Mouse (Mus musculus) lung, postnatal 0 days (tissue): ENCODE data around the gene Grcc10. TPM values are rescaled to one million over a fixed set of nuclear protein-coding genes. Genes with fewer than 3 reads are reported as not detected.

Source experiments
- ATAC-seq: fragments of 200-750 bp; cut with Nextera tagmentation; 2 replicates; pipeline ENCODE4 v1.8.0; 2017; ENCODE audit warnings: moderate library complexity
- DNase-seq: peaks from one replicate; pipeline ENCODE4 v3.0.0-alpha.2; 2016; ENCODE audit warnings: low spot score
- H3K27ac ChIP-seq: fragments of 300-500 bp; sonication (generic); 2 replicates; pipeline ENCODE4 v1.5.1; 2014; ENCODE audit warnings: antibody characterized with exemption, mild to moderate bottlenecking, low read length, mixed read lengths
- H3K27me3 ChIP-seq: fragments of 300-500 bp; sonication (generic); replicated peaks from 2 replicates; pipeline ENCODE4 v1.6.1; 2014; ENCODE audit warnings: low read length, mixed read lengths; ENCODE audit not compliant: insufficient read depth
- H3K36me3 ChIP-seq: fragments of 300-500 bp; sonication (generic); 2 replicates; pipeline ENCODE4 v1.6.1; 2014; ENCODE audit warnings: low read length, mixed read lengths; ENCODE audit not compliant: insufficient read depth
- H3K4me1 ChIP-seq: fragments of 300-500 bp; sonication (generic); 2 replicates; pipeline ENCODE4 v1.6.1; 2014; ENCODE audit warnings: antibody characterized with exemption, low read depth, low read length, mixed read lengths; ENCODE audit not compliant: insufficient read depth
- H3K4me2 ChIP-seq: fragments of 300-500 bp; sonication (generic); replicated peaks from 2 replicates; pipeline ENCODE4 v1.6.1; 2014; ENCODE audit warnings: low read depth, mild to moderate bottlenecking, low read length, moderate library complexity, mixed read lengths
- H3K4me3 ChIP-seq: fragments of 300-500 bp; sonication (generic); 2 replicates; pipeline ENCODE4 v1.5.1; 2014; ENCODE audit warnings: low read depth, low read length
- H3K9ac ChIP-seq: fragments of 300-500 bp; sonication (generic); replicated peaks from 2 replicates; pipeline ENCODE4 v1.6.1; 2014; ENCODE audit warnings: low read depth, mild to moderate bottlenecking
- H3K9me3 ChIP-seq: fragments of 300-500 bp; sonication (generic); 2 replicates; pipeline ENCODE4 v1.6.1; 2016; ENCODE audit warnings: low read length, mixed read lengths
- CTCF ChIP-seq: IDR thresholded peaks from 2 replicates; pipeline ENCODE4 v1.5.1; 2016; ENCODE audit warnings: antibody characterized with exemption, mild to moderate bottlenecking
- EP300 ChIP-seq: IDR thresholded peaks from 2 replicates; pipeline ENCODE4 v1.6.1; 2016; ENCODE audit warnings: antibody characterized with exemption, mild to moderate bottlenecking, control low read depth
- WGBS: fragments of 180-500 bp; shearing (Covaris S2); extraction: QIAGEN DNeasy Blood & Tissue Kit; methylation state at CpG from one replicate; pipeline ENCODE4 v1.1.7; 2014; 5-methylcytosine and 5-hydroxymethylcytosine counted together
- polyA plus RNA-seq: library from polyadenylated mRNA; unstranded; fragments of >200 nt; fragmentation: Nextera tagmentation; extraction: Ambion mirVana; gene quantifications from 2 replicates; pipeline ENCODE4 v1.2.1, GENCODE M21; 2015

Grcc10 gene
- polyA plus RNA-seq, 1 experiment from 2014 or later: 332 TPM

DNA sequence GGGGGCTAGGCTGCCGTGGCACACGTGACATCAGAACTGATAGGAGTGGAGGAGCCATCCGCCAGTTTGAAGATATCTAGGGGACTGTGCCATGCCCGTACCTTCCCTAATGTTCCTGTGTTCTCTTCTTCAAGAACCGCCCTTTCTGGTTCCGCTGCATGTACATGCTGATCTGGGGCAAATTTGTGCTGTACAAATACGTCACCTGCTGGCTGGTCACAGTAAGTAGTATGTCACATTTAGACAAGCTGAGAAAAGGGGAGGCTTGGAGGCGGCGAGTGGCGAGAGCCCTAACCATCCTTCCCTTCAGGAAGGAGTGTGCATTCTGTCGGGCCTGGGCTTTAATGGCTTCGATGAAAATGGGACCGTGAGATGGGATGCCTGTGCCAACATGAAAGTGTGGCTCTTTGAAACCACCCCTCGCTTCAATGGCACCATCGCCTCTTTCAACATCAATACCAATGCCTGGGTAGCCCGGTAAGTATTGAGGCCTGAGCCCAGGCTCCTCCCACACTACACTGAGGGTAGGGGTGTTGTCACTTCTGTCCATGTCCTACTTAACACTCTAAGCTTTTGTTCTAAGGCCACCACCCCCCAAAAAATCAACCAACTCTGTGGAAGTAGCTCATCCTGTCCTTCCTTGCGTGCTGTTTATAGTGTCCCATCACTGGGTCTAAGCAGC is 38.9 kb downstream of the Grcc10 start:
- 92% methylated on average over 17 of the region's 17 CpGs for WGBS
- H3K27ac ChIP-seq: no peak overlapping the region
- no peak for TF ChIP-seq EP300
- TF ChIP-seq CTCF: peak; percentile 55
- no peak overlapping the region for H3K4me3 ChIP-seq
- no peak overlapping the region for H3K9ac ChIP-seq
- no peak overlapping the region for H3K4me2 ChIP-seq
- H3K4me1 ChIP-seq: no peaks in the 10 kb centered on the region
- DNase-seq (no peak), ATAC-seq (no peak)
- no peaks in the 10 kb centered on the region for H3K9me3 ChIP-seq
- H3K36me3 ChIP-seq: peaks cover 36% of the 10 kb centered on the region
- no peaks in the 10 kb centered on the region for H3K27me3 ChIP-seq

GRCm38 (mm10) chr6:124701338-124701737 is 39.8 kb downstream of the Grcc10 start:
- H3K36me3 ChIP-seq: peaks cover 36% of the 10 kb centered on the region
- H3K4me3 ChIP-seq: no peak overlapping the region
- no peak for TF ChIP-seq EP300
- peak; percentile 44 for TF ChIP-seq CTCF
- ATAC-seq: no peak
- H3K27ac ChIP-seq: no peak overlapping the region
- DNase-seq: no peak
- H3K4me2 ChIP-seq: no peak overlapping the region
- no peaks in the 10 kb centered on the region for H3K27me3 ChIP-seq
- H3K4me1 ChIP-seq: no peaks in the 10 kb centered on the region
- 77% methylated on average over 8 of the region's 8 CpGs for WGBS
- no peak overlapping the region for H3K9ac ChIP-seq
- H3K9me3 ChIP-seq: no peaks in the 10 kb centered on the region

DNA sequence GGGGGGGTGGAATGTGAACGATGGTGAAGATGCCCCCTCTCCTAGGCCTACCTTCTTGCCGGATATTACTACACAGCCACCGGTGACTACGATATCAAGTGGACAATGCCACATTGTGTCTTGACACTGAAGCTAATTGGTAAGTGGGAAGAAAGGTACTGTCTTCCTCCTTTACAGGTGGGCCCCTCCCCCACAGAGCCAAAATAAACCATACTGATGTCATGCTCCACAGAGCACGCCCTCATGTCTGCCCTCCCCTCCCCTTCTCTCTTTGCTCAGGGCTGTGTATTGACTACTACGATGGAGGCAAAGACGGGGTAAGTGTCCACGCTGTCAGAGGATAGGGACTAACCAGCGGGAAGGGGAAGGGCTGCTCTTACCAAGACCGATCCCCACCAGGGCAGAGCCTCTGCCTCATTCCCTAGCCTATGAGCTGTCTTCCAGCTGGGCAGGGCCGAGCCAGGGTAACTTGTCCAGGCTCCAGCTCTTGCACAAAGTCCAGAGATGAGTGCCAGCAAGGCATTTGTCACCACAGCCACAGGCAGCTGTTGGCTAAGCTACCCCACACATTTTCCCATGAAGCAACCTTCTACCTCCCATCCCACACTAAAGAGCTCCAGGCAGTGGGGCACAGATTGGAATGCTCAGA is 41.1 kb downstream of the Grcc10 start:
- no peak for TF ChIP-seq EP300
- TF ChIP-seq CTCF: no peak
- Histone ChIP-seq H3K9ac (no peak overlapping the region), H3K4me1 (no peaks in the 10 kb centered on the region), H3K27ac (no peak overlapping the region; the same call in 1 of the 2 replicates), H3K36me3 (peaks cover 36% of the 10 kb centered on the region), H3K4me3 (no peak overlapping the region), H3K9me3 (no peaks in the 10 kb centered on the region), H3K27me3 (no peaks in the 10 kb centered on the region), H3K4me2 (no peak overlapping the region)
- WGBS: 73% methylated on average over 11 of the region's 11 CpGs
- DNase-seq (peak; percentile 88), ATAC-seq (peak; percentile 90)

- no peak for ATAC-seq
- Histone ChIP-seq H3K36me3 (peaks cover 30% of the 10 kb centered on the region), H3K27me3 (no peaks in the 10 kb centered on the region), H3K4me2 (no peak overlapping the region), H3K4me1 (peaks cover 5% of the 10 kb centered on the region; the same call in 1 of the 2 replicates), H3K9me3 (no peaks in the 10 kb centered on the region), H3K9ac (no peak overlapping the region), H3K4me3 (no peak overlapping the region), H3K27ac (no peak overlapping the region; the same call in 1 of the 2 replicates)
- no peak for DNase-seq
- TF ChIP-seq CTCF (no peak), EP300 (no peak)
- 87% methylated on average over 4 of the region's 4 CpGs for WGBS
Measured at GRCm38 (mm10) chr6:124699366-124699765, 41.8 kb downstream of the Grcc10 start.

DNA sequence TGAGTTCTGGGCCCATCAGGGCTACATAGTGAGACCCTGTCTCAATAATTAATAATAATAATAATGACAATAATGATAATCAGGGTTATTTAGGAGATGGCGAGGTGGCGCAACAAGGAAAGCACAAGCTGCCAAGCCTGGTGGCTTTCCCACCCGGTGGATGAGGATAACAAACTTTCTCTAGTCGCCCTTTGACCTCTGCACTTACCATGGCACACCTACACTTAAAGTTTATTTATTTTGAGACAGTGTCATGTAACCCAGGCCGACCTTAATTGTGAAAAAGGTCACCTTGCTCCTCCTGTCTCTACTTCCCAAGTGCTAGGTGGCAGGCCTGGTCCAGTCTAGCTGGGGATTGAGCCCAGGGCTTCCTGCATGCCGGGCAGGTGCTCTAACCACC is 42.4 kb downstream of the Grcc10 start:
- ATAC-seq: no peak
- Histone ChIP-seq H3K27ac (no peak overlapping the region), H3K4me1 (peaks cover 11% of the 10 kb centered on the region; the same call in 1 of the 2 replicates), H3K4me3 (no peak overlapping the region), H3K36me3 (peaks cover 24% of the 10 kb centered on the region), H3K27me3 (no peaks in the 10 kb centered on the region), H3K4me2 (no peak overlapping the region), H3K9me3 (no peaks in the 10 kb centered on the region), H3K9ac (no peak overlapping the region)
- DNase-seq: no peak
- TF ChIP-seq CTCF (no peak), EP300 (no peak)
- WGBS: 64% methylated on average over 6 of the region's 6 CpGs

DNA sequence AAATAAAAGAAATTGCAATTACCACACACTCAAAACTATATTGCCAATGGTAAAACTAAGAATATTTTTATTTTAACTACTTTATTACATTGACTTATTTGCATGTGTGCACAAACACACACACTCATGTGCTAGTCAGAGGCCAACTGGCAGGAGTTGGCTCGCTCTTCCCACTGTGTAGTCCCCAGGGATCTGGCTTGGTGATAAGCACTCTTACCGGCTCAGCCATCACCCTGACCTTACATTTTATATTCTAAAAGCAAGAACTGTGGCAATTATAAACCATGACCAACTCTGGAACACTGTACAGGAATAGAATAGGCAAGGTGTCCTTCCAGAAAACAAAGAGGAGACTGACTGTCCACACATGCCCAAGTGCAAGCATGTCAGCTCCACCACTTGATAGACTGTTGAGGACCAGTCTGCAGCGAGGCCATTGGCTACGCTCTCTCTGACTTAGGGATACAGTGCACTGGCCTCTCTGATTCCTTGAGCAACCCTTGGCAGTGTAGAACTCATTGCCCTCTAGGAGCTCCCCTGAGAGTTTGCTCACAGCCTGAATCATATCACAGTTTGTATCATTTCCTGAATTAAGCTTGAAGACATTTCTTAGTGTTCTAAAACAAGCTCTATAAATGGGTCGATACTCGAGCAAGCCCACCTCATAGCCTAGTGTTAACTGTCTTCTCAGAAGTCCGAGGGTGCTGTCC is 44.6 kb downstream of the Grcc10 start:
- TF ChIP-seq EP300 (no peak), CTCF (no peak)
- peaks cover 6% of the 10 kb centered on the region; the same call in 1 of the 2 replicates for H3K36me3 ChIP-seq
- no peak overlapping the region; the same call in 1 of the 2 replicates for H3K9ac ChIP-seq
- no peak overlapping the region for H3K27ac ChIP-seq
- DNase-seq: no peak
- H3K4me1 ChIP-seq: peaks cover 14% of the 10 kb centered on the region; the same call in 1 of the 2 replicates
- H3K9me3 ChIP-seq: no peaks in the 10 kb centered on the region
- H3K4me2 ChIP-seq: no peak overlapping the region
- WGBS: 86% methylated on average over 7 of the region's 7 CpGs
- H3K4me3 ChIP-seq: no peak overlapping the region
- ATAC-seq: no peak
- no peaks in the 10 kb centered on the region for H3K27me3 ChIP-seq
